In genomic region chr5:76194377-76194945, GRCm38 (mm10) we compare ENCODE assay signal across 22 mouse cellular contexts. TPM values are rescaled to one million over a fixed set of nuclear protein-coding genes. Genes with fewer than 3 reads are reported as not detected.
DNase-seq lines count a peak whose midpoint lies in the region; ATAC-seq and TF ChIP-seq lines count a peak whose summit lies in the region.
"Had no signal": no experiment of that assay in that cellular context is flagged by ENCODE, and none has a peak within 500 bp of the region (broad histone marks: within the 10 kb centered on the region; RNA-seq: fewer than 3 reads in every experiment).

No protein-coding gene starts in this region.

- H3K36me3 ChIP-seq in lung, postnatal 0 days (ENCODE audit: insufficient read depth, low read length) = peaks cover 4% of the 10 kb centered on the region; the same call in 1 of the 2 replicates

- H3K4me2 ChIP-seq in lung, postnatal 0 days (replicated peaks; ENCODE audit: low read depth, low read length) = no peak overlapping the region
- H3K4me2 ChIP-seq: embryonic facial prominence, embryonic 12.5 days; forebrain, embryonic 13.5 days; heart, embryonic 15.5 days; limb, embryonic 13.5 days; liver, embryonic 13.5 days had no signal

- H3K9ac ChIP-seq in lung, postnatal 0 days (replicated peaks; ENCODE audit: low read depth) = no peak overlapping the region
- H3K9ac ChIP-seq: embryonic facial prominence, embryonic 12.5 days; forebrain, embryonic 13.5 days; heart, embryonic 15.5 days; limb, embryonic 13.5 days; liver, embryonic 13.5 days had no signal

- H3K4me3 ChIP-seq in lung, postnatal 0 days (ENCODE audit: low read depth, low read length) = no peak overlapping the region
- H3K4me3 ChIP-seq: embryonic facial prominence, embryonic 12.5 days; erythroblast, embryonic 14.5 days; forebrain, embryonic 13.5 days; heart, embryonic 15.5 days; limb, embryonic 13.5 days; liver, embryonic 13.5 days; midbrain, embryonic 10.5 days had no signal

- H3K4me1 ChIP-seq in lung, postnatal 0 days (ENCODE audit: insufficient read depth, low read depth, low read length) = peaks cover 7% of the 10 kb centered on the region; the same call in 1 of the 2 replicates
- H3K4me1 ChIP-seq: forebrain, embryonic 13.5 days; midbrain, embryonic 10.5 days had no signal

- H3K9me3 ChIP-seq in lung, postnatal 0 days (ENCODE audit: low read length) = no peaks in the 10 kb centered on the region
- H3K9me3 ChIP-seq: embryonic facial prominence, embryonic 12.5 days; forebrain, embryonic 13.5 days; heart, embryonic 15.5 days; limb, embryonic 13.5 days; liver, embryonic 13.5 days; midbrain, embryonic 10.5 days had no signal

- TF ChIP-seq CTCF in lung, postnatal 0 days (IDR thresholded peaks at IDR 0.05) = no peak

- no peak overlapping the region for H3K27ac ChIP-seq in lung, postnatal 0 days (ENCODE audit: low read length)
- H3K27ac ChIP-seq: embryonic facial prominence, embryonic 12.5 days; forebrain, embryonic 13.5 days; hindbrain, postnatal 0 days; limb, embryonic 13.5 days; liver, embryonic 13.5 days; midbrain, embryonic 10.5 days; stomach, postnatal 0 days had no signal

- peak; percentile 48 for ATAC-seq in frontal cortex, adult (ENCODE audit: low TSS enrichment)
- peak; percentile 69 for ATAC-seq in lung, postnatal 0 days
- ATAC-seq: CD4-positive, CD25-positive, alpha-beta regulatory T cell, adult 4 months; forebrain, embryonic 13.5 days; hindbrain, postnatal 0 days; intestine, postnatal 0 days had no signal

- no peaks in the 10 kb centered on the region for H3K27me3 ChIP-seq in lung, postnatal 0 days (replicated peaks; ENCODE audit: insufficient read depth, low read length)
- H3K27me3 ChIP-seq: embryonic facial prominence, embryonic 12.5 days; forebrain, embryonic 13.5 days; heart, embryonic 15.5 days; limb, embryonic 13.5 days; liver, embryonic 13.5 days had no signal

- no peak for DNase-seq in frontal cortex, postnatal 25 days (ENCODE audit: low spot score in 2 of 2)
- DNase-seq in lung, adult 18-20 months = peak; percentile 63 to 80
- DNase-seq in lung, postnatal 14 days = no peak
- DNase-seq in lung, postnatal 0 days (ENCODE audit: low spot score) = peak; percentile 77
- DNase-seq in left cerebral cortex, postnatal 25 days (ENCODE audit: low spot score in 2 of 2) = no peak
- no peak for DNase-seq in testis, postnatal 14 days (ENCODE audit: low spot score)
- DNase-seq: adrenal gland, postnatal 10 days; cerebellum, adult 9-11 months; liver, embryonic 13.5 days; retina, postnatal 1 day; thymus, postnatal 14 days had no signal

- intact Hi-C loops in left cerebral cortex, postnatal 25 days (cut with DNase I) = no loop called here

- WGBS in lung, postnatal 0 days = 59% methylated on average over 6 of the region's 6 CpGs

- no peak for TF ChIP-seq EP300 in lung, postnatal 0 days (IDR thresholded peaks at IDR 0.05)

RNA-seq across cellular contexts. Expression of gene Tmem165, which starts 10.8 kb away (rescaled TPM):
- polyA plus RNA-seq in lung, postnatal 0 days (2015; fragmentation: Nextera tagmentation; extraction: Ambion mirVana) = 107 and 112 TPM in 2 replicates
- 10 to 100 TPM; 33.9 to 37.4 TPM for total RNA-seq in left cerebral cortex, postnatal 25 days (2021)

RNA-seq across cellular contexts. Expression of gene Srd5a3, which starts 54.4 kb away (rescaled TPM):
- 48.1 and 49.3 TPM in 2 replicates for polyA plus RNA-seq in lung, postnatal 0 days (2015; fragmentation: Nextera tagmentation; extraction: Ambion mirVana)
- total RNA-seq in left cerebral cortex, postnatal 25 days (2021) = 10 to 100 TPM; 18.8 to 20.2 TPM

Comparison
In these comparisons a context has a peak if more than half of its experiments do, and no peak if none do; other contexts are left out.
1. DNase-seq: peak in lung, adult 18-20 months (2 of 2) and lung, postnatal 0 days (single experiment); none in frontal cortex, postnatal 25 days (0 of 2), lung, postnatal 14 days (single experiment), left cerebral cortex, postnatal 25 days (0 of 2) and testis, postnatal 14 days (single experiment).